Mouse (Mus musculus) kidney, postnatal 36 days (tissue): Measurements from ENCODE around the gene Uimc1.

Source experiments
- DNase-seq, 2 experiments: peaks; one replicate each; pipeline ENCODE4 v3.0.0; 2021 to 2022; ENCODE audit warnings: mixed read lengths in 2 of 2

Gene Uimc1

DNA sequence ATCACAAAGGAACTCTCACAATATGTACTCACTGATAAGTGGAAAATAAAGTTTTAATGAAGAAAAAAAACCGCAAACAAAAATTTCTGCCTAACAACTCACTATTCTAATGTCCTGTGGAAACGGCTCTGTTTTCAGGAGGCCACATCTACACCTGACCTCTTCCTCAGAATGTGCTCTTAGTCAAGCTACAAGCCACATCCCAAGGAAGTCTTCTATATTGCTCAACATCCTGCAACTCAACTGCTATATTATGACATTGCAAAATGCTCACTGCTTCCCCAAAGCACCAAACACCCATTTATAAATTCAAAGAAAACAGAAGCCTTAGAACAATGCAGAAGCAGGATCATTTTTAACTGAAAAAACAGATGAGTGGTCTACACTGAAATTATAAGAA lies 60.1 kb downstream of the Uimc1 start:
- DNase-seq: no peak

DNA sequence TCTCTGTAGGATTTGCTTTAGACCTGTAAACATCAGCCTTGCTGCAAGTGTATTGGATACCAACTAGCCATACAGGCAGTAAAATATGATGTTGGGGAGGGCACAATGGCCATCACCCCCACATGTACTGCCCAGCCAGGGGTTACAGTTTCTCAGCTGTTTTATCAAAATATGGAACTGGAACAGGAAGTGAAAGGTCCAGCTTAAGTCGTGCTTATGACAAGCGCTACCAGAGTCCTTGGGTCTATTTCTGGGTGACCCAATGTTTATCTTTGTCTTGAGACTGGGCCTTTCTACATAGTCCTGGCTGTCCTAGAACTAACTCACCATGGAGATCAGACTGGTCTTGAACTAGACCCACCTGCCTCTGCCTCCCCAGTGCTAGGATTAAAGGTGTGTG lies 75.9 kb downstream of the Uimc1 start:
- DNase-seq: no peak

DNA sequence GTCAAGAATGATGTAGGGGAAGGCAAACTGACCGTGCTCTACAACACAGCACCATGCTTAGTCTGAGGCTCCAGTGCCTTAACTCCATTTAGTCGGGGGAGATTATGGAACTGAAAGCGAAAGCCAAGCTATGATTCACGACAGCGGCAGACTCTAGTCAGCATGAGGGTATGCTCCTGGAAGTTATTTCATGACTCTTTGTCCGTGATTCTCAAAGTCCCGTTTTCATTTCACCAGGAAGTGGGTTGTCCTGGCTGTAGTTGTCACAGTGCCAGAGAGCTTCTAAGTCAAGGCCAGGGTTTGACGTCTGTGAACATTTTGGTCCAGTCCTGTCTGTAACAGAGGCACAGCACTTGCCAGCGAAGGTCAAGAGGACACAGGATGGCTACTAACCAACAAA lies 77.4 kb downstream of the Uimc1 start:
- peak; percentile 25 to 36 for DNase-seq

DNA sequence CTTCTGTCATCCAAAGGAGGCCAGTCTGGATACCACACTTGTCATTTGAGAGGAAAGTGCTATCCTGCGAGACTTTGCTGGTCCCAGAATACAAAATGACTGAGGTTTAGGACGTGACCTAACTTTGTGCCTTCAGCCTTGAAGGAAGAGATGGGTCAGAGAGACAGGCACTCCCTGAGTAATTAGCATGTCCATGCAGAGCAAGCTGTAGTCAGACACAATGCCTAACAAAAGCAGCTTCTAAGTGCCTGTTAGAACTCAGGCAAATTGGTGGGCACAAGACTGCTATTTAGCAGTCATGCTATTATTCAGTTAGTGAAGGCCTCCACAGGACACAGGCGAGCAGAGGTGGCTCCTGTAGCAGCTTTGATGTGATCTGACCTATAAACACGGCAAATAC lies 77.8 kb downstream of the Uimc1 start:
- DNase-seq: no peak

DNA sequence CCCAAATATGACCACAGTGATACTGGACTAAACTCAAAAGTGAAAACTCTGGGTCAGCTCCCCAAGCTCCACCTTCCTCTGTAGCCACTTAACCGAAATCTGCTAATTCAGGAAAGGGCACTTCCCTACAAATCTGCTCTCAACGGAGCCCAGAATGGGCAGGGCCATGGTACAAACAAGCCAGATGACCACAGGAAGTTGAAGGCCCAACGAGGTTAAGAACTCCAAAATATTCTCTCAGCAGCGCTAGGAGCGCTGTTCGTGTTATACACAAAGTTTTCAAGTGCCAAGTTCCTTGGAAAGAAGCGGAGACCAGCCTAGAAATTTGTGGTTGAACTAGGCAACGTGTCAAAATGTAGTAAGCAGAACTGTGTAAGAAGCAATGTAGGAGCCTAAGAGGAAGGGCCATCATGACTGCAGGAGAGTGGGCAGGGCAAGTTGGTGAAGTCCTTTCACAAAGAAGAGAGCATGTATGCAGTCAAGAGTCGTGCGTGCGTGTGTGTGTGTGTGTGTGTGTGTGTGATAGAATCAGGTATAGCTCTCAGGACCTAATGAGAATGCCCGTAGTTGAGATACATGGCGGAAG lies 78.8 kb downstream of the Uimc1 start, which contains the start of gene Hk3:
Gene Hk3 (minus strand): TSS at position 192 of the 586 bp plus-strand sequence.
- DNase-seq: no peak

DNA sequence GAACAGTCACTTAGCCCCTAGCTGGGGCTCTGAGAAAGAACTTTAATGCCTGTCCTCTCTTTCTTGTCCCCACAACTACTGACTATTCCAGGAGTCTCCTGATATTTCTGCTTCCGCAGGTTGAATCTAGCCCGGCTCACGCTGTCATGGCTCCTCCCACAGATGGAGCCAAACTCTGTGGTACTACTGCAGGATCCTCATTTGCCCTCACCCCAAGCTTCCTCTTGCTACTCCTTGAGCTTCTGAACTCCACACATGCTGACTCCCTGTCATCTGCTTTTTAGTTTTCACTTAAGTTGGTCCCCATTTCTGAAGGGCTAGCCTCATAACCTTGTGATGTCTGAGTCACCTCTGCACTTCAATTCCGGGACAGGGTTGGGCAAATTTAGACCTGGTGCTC lies 80.0 kb downstream of the Uimc1 start:
- DNase-seq: no peak

DNA sequence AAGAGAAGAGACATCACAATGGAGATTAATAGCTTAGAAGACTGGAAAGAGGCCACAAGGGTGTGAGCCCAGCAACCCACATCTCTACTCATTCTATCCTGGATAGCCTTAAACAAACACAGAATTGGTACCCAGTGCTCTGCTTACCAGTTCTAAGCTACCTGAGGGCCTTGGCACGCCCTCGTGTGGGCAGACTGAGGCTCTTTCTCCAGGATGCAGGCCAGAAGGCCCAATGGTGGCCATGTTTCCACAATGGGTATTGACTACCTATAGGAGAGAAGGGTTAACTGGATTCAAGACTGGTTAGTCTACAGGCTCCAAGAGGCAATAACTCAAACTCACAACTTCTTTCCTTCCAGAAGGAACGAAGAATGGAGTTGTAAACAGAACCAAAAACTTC lies 80.9 kb downstream of the Uimc1 start:
- no peak for DNase-seq

DNA sequence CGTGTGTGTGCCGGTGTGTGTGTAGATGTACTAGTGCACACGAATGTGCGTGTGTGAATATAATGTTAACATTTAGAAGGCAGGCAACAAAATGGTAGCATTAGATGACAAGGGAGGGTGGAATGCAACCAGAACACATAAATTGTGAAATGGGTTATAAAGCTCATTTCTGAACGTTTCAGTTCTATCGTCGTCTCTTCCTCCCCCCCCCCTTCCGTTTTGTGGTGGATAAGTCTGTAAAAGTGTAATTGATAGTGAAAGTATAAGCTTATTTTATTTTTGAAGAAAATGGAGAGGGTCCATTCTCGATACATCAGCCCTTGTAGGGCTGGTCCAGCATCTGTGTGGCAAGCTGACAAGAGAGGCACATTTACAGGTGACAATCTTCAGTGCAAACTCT lies 81.4 kb downstream of the Uimc1 start:
- DNase-seq: no peak

DNA sequence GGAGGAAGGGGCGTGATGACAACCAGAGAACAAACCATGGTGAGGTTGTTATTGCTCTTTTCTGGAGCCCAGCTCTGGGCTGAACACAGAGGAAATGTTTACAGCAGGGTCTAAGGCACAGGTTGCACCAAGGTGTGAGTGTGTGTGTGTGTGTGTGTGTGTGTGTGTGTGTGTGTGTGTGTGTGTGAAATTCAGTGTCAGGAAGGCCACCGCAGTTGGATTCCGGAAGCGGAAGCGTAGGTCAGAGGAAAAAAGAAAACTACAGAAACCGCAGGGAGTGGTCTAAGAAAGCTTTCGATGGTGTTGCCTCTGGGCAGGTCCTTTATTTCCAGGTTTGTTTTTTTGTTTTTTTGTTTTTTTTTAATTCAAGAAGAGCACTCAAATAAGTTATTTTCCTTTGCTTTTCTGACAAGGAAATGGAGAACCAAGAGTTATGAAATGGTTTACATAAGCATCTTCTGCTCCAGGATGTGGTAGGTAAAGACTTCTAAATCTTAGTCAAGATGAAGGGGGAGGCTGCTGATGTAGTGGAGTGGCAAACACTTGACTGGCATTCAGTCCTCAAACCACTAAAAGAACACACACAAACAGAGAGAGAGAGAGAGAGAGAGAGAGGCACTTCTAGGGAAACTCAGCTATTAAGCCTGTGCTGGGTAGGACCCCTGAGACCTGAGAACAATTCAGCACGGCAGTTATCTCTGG lies 82.1 kb downstream of the Uimc1 start:
- DNase-seq: no peak

DNA sequence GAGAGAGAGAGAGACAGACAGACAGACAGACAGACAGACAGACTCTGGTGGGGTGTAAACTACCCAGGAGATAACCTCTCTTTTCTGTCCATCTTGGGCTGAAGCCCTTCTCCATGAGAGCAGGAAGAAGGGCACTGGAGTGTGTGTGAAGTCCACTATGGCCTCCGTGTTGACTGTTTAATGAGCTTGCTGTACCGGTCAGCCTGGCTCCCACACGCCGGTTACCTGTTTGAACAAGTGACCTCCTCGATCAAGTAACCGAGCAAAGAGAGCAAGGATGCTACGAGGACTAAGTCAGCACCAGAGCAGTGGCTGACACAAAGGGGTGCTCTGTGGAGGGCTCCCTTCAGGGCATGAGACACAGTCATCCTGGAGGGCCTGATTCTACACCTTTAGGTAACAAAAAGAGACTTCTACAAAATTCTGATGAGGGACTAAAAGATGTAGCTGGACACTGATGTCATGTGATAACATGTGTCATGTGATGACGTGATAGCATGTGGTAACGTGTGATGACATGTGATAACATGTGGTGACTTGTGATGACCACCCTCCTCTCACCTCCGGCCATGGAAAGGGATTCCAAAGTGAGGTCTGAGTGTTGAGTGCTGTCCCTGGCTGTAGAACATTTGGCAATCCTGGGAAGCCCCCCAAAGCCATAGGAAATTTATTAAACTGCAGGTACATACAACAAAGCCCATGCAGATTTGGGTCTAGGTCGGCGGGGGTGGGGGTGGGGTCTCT lies 82.8 kb downstream of the Uimc1 start:
- DNase-seq: no peak

DNA sequence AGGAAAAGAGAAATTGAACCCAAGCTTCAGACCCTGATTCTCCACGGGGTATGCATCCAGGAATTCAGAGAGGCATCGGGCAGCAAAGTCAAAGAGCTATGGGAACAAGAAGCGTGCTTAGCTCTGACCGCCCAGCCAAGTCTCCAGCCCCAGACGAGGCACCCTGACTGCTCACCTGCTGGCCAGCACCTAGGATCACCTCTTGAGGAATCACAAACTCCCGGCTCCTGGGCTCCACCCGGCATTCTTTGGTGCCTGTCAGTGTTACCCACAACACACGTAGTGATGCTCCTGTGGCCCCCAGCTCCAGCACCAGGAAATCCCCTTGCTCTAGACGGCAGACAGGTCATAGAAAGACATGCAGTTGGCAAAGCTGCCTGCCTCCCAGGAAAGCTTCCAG lies 85.6 kb downstream of the Uimc1 start:
- DNase-seq: no peak

DNA sequence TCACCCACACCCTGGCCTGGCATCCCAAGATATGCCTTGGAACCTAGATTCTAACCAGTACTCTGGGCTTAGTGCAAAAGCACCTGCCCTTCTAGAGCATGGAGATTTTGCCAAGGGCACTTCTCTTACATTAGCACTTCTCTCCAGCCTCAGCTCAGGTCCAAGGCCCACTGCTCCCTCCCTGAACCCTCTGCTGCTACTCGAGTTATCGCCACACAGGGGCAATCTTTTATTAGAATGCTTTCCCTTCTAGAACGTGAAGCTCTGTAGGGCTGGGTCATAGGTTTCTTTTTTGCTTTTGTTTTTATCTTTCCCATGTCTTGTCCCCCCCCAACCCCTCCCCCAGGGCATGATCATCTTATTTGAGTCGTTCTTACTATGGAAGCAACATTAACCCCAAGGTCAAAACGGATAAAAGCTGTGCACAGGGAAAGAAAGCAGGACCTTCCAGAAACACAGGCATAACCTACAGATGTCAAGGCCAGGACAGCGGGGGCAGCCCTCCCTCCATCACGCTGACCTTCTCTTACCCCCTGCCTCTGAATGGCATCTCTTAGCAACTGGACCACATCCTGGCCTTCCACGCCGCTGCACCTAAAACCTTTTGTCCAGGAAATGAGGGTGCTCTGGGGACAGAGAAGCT lies 86.3 kb downstream of the Uimc1 start:
- no peak for DNase-seq

DNA sequence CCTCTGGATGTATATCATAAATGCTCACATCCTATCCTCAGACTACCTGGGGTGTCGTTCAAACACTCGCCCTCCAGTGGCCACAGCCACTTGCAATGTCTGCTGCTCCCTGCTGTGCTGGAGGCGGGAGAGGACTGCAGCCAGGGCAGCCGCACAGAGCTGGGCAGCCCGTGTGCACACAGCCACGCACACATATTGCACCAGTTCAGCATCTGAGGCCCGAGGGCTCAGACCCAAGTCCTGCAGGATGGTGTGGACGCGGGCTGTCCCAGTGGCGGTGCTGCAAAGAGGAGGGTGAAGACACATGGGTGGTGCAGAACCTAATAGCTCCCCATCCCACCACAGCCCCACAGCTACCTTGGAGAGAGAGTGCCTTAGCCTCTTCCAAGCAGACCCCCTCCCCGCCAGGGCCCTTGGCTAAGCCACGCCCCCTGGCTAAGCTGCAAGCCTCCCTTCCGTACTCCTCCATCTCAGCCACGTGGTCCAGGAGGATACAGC lies 88.1 kb downstream of the Uimc1 start:
- peak in 1 of 2 experiments; percentile 16 for DNase-seq

DNA sequence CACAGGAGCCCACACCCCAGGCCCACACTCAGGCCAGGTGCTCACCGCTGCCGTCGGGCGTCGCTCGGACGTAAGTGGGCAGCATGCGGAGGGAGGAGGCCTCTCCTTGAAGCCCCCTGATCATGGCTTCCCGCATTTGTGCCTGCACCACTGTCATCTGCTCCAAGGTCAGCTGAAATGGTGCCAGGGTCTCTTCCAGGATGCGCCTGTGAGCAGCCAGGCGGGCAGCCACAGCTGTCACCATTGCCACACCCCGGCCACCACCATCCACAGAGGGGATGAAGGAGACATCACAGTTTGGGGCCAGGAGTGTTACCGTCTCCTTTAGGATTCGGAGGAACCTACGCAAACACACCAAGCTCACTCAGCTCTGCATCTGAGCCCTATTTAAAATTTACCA lies 89.0 kb downstream of the Uimc1 start:
- DNase-seq: no peak

DNA sequence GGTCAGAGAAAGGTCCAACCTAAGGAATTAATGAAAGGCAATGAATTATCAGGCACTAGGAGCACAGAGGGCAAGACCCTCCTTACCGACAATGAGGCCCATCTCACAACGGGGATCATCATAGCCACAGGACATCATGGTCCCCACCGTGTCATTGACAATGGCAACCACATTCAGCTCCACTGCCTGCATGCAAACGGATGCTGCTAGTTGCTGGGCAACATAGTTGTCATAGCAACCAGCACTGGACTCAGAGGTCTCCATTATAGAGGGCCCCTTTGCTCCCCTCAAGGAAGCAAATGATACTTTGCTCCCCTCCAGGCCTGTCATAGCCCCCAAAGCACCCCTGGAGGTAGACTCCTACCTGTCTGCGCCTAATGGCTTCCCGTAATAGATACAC lies 91.5 kb downstream of the Uimc1 start:
- no peak for DNase-seq

DNA sequence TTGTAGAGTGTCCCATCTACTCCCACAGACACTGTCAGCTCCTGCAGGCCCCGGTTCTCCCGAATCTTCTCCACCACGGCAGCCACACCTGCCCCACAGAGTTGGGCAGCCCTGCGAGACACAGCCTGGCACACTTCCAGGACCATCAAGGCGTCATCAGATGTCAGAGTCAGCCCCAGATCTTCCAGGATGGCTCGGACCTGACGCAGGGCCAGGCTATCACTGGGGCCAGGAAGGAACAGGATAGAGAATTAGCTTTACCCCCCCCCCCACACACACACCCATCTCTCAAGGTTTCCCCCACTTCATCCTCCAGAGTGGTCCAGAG lies 93.7 kb downstream of the Uimc1 start:
- DNase-seq: no peak

DNA sequence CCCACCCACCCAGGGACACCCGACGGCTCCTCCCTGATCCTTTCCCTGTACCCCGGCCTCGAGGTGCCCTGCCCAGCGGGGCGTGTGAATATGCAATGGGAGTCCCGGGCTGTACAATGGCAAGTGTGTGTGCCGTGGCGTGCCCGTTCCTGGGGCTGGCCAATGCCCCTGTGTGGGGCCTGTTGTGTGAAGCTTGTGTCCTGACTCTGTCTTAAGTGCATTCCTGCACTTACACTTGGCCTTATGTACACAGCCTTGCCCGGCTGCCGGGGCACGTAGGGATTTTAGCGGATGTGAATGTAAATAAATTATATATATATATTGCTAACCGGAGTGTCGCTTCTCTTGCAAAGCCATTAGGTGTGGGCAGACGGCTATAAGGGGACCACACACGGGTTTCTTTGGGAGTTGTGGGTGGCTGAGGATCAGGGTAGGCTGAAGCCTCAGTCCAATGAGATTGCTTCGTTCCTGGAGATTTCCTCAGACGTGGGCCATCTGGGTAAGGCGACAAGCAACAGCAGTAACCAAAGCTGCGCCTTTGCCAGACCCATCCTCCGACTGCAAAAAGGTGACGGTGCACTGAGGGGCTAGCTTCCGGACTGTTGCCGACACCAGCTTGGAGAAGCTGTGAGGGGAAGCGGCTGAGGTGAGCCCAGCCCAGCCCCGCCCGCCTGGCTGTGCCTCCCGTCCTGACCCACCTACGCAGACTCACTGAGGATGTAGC lies 94.2 kb downstream of the Uimc1 start:
- DNase-seq: no peak

DNA sequence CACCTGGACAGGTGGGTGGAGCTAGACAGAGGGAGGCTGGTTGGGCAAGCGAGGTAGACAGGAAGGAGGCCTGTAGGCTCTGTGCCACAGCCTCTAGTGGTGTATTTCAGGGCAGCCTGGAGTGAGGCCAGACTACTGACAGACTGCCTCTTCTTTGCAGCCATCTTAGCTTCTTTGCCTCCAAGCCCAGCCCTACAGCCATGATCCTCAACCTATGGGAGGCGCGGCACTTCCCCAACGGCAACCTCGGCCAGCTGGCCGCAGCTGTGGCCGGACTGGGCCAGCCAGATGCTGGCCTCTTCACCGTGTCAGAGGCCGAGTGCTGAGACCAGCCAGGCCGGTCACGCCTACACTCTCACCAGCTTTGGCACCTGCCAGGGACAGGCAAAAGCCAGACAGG lies 95.5 kb downstream of the Uimc1 start:
- DNase-seq: no peak

DNA sequence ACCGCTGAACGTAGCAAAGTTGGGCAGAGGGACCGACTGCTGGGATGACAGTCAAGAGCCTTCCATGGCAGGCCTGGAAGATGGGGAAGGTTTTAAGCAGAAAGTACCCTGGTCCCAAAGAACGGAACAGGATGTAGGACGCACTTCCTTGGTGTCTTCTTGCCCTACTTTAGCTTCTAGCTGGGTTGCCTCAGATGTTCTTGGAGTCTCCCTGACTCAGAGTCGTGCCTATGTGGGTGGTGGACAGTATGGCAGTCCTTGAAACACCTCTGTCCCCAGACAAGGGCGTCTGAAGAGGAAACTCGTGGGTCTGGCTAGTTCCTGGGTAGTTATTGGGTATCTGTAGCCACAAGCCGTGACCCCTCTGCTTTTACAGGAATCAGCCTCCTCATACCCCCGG lies 98.0 kb downstream of the Uimc1 start:
- no peak for DNase-seq

DNA sequence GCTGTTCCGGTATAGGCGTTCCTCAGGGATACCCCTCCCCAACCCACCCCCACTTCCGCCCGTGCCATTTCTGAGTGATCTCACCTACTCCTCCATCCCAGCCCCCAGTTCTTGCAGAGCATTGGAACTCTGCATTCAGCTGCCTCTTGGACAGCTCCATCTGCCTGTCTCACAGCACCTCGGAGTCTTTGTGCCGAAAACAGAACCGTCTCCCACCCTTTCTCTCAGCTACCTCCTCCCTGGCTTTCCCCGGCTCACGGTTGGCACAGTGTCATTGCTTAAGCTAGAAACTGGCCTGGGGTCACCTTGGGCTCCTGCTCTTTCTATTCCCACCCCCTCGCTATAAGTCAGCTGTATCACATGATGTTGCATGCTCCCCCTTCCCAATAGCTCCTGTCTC lies 99.7 kb downstream of the Uimc1 start:
- DNase-seq: no peak

DNA sequence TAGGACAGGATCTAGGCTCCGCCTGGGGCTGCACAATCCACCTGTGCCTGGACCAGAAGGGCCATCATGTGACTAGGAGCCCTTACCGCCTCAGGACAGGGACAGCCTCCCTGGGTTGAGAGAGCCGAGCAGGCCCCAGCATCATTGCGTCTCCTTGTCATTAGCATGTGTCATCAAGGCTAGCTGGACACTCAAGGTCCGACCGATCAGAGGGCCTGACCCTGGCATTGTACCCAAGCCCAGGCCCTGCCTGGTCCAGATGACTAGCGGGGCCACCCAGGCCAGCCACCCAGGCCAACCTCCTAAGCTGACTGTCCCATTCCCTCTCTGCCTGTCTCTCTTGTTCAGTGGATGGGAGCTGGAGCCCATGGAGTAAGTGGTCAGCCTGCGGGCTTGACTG lies 102.5 kb downstream of the Uimc1 start:
- DNase-seq: no peak

DNA sequence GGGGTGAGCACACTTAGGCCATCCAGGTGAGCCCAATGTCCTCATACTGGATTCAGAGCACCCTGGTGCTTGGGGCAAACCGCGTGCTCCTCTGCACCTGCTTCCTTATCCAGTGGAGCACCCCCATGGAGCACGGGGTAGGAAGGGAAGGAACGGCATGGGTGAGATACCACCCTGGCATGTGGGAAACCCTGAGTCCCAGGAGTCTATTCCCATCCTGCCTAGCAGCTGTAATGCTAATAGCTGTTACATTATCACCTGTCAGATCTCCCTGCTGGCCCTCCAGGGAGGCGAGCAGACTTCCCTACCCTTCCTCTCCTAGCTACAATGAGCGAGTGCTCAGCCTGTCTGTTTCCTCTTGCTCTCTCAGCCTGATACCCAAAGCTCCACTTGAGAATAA lies 104.9 kb downstream of the Uimc1 start:
- no peak for DNase-seq

DNA sequence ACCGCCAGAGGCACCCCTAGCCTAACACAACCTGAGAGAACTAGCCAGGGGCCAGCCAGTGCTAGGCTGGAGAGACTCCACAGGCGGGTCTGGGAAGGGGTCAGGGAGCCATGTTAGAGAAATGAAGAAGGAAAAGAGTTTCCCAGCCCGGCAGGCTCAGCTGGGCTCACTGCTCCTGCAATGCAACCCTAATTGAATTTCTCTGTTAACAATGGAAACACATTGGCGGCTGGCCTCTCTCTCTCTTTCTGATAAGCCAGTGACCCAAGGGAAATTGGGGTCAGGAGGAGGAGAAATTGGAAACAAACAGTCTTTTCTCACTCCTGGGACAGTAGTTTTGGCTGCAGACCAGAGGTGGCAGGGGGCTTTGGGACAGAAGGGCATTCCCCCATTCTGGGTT lies 105.5 kb downstream of the Uimc1 start:
- DNase-seq: no peak
